Mouse (Mus musculus) lung, embryonic 15.5 days (tissue): Measurements from ENCODE around the gene Abl1. TPM values are rescaled to one million over a fixed set of nuclear protein-coding genes. Genes with fewer than 3 reads are reported as not detected.
A peak's percentile ranks its signal among the peaks of the same experiment; 100 is the strongest.

Experiments
- ATAC-seq: fragments of 200-750 bp; cut with Nextera tagmentation; 2 replicates; pipeline ENCODE4 v1.8.0; 2017; ENCODE audit warnings: moderate number of reproducible peaks, borderline replicate concordance; ENCODE audit not compliant: low FRiP score, low TSS enrichment; ENCODE audit errors: extremely low read depth
- H3K27ac ChIP-seq: fragments of 300-500 bp; sonication (generic); 2 replicates; pipeline ENCODE4 v1.5.1; 2015; ENCODE audit warnings: moderate library complexity, mild to moderate bottlenecking, inconsistent platforms
- H3K27me3 ChIP-seq: fragments of 300-500 bp; sonication (generic); 2 replicates; pipeline ENCODE4 v1.6.1; 2015; ENCODE audit warnings: inconsistent platforms
- H3K36me3 ChIP-seq: fragments of 300-500 bp; sonication (generic); 2 replicates; pipeline ENCODE4 v1.6.1; 2015; ENCODE audit warnings: inconsistent platforms
- H3K4me1 ChIP-seq: fragments of 300-500 bp; sonication (generic); 2 replicates; pipeline ENCODE4 v1.6.1; 2015; ENCODE audit warnings: inconsistent platforms
- H3K4me2 ChIP-seq: fragments of 300-500 bp; sonication (generic); 2 replicates; pipeline ENCODE4 v1.6.1; 2015; ENCODE audit warnings: inconsistent platforms, mild to moderate bottlenecking, moderate library complexity
- H3K4me3 ChIP-seq: fragments of 300-500 bp; sonication (generic); 2 replicates; pipeline ENCODE4 v1.5.1; 2015; ENCODE audit warnings: mild to moderate bottlenecking, inconsistent platforms
- H3K9ac ChIP-seq: fragments of 300-500 bp; sonication (generic); 2 replicates; pipeline ENCODE4 v1.6.1; 2015; ENCODE audit warnings: inconsistent platforms
- H3K9me3 ChIP-seq: fragments of 300-500 bp; sonication (generic); 2 replicates; pipeline ENCODE4 v1.6.1; 2016; ENCODE audit warnings: inconsistent platforms
- WGBS: fragments of 180-500 bp; shearing (Covaris S2); methylation state at CpG from one replicate; pipeline ENCODE4 v1.1.7; 2015; 5-methylcytosine and 5-hydroxymethylcytosine counted together
- polyA plus RNA-seq: library from polyadenylated mRNA; unstranded; fragments of >200 nt; fragmentation: Nextera tagmentation; extraction: Ambion mirVana; gene quantifications from 2 replicates; pipeline ENCODE4 v1.2.1, GENCODE M21; 2015

The Abl1 gene
- polyA plus RNA-seq, 1 experiment from 2014 or later = 38.1 TPM

GRCm38 (mm10) chr2:31845896-31846691, 157.9 kb downstream of the Abl1 start, which contains the start of gene Fibcd1:
Gene Fibcd1, minus strand, starts transcription at chr2:31846005.
- Histone ChIP-seq H3K27ac (no peak within 1 kb of the TSS), H3K4me3 (peak within 1 kb of the TSS; percentile 51), H3K36me3 (no peaks in the 10 kb centered on the region), H3K9me3 (no peaks in the 10 kb centered on the region), H3K27me3 (peaks cover 64% of the 10 kb centered on the region), H3K4me1 (peaks cover 17% of the 10 kb centered on the region), H3K9ac (peak within 1 kb of the TSS; percentile 27), H3K4me2 (peak within 1 kb of the TSS; percentile 98)
- ATAC-seq = peak; percentile 24; the same call in 1 of the 2 replicates
- under 1% methylated on average over 86 of the region's 88 CpGs for WGBS

GRCm38 (mm10) chr2:31846692-31847660, 158.8 kb downstream of the Abl1 start:
- Histone ChIP-seq H3K27ac (no peak overlapping the region), H3K4me2 (peak overlapping the region; percentile 98), H3K4me3 (peak overlapping the region; percentile 51), H3K9me3 (no peaks in the 10 kb centered on the region), H3K4me1 (peaks cover 17% of the 10 kb centered on the region), H3K27me3 (peaks cover 62% of the 10 kb centered on the region), H3K36me3 (no peaks in the 10 kb centered on the region), H3K9ac (no peak overlapping the region)
- no peak for ATAC-seq
- WGBS = 2% methylated on average over 35 of the region's 35 CpGs

GRCm38 (mm10) chr2:31847908-31848307, 159.7 kb downstream of the Abl1 start:
- Histone ChIP-seq H3K4me3 (no peak overlapping the region), H3K9ac (no peak overlapping the region), H3K4me2 (no peak overlapping the region), H3K4me1 (peaks cover 17% of the 10 kb centered on the region), H3K36me3 (no peaks in the 10 kb centered on the region), H3K9me3 (no peaks in the 10 kb centered on the region), H3K27me3 (peaks cover 57% of the 10 kb centered on the region), H3K27ac (no peak overlapping the region)
- 9% methylated on average over 6 of the region's 6 CpGs for WGBS
- no peak for ATAC-seq

GRCm38 (mm10) chr2:31850141-31850540, 162.0 kb downstream of the Abl1 start:
- no peak overlapping the region for H3K4me2 ChIP-seq
- ATAC-seq = no peak
- peaks cover 37% of the 10 kb centered on the region for H3K27me3 ChIP-seq
- no peak overlapping the region for H3K9ac ChIP-seq
- H3K27ac ChIP-seq = no peak overlapping the region
- no peak overlapping the region for H3K4me3 ChIP-seq
- H3K4me1 ChIP-seq = peaks cover 26% of the 10 kb centered on the region
- H3K36me3 ChIP-seq = no peaks in the 10 kb centered on the region
- 22% methylated on average over 12 of the region's 12 CpGs for WGBS
- no peaks in the 10 kb centered on the region for H3K9me3 ChIP-seq

Other genes starting within 250 kb of the Abl1 start
- 30.3 and 37.2 TPM in 2 replicates for gene Ass1, start 218.2 kb upstream of the Abl1 start, polyA plus RNA-seq
- 78.4 and 81.8 TPM in 2 replicates for gene Fubp3, start 115.7 kb upstream of the Abl1 start, polyA plus RNA-seq
- gene Prdm12, start 48.3 kb upstream of the Abl1 start, polyA plus RNA-seq = 0.06 and 0.14 TPM in 2 replicates
- 67.7 and 69.1 TPM in 2 replicates for gene Exosc2, start 17.7 kb upstream of the Abl1 start, polyA plus RNA-seq
- gene Qrfp, start 122.2 kb downstream of the Abl1 start, polyA plus RNA-seq = 0.05 and 0.14 TPM in 2 replicates
- gene Fibcd1, start 157.6 kb downstream of the Abl1 start, polyA plus RNA-seq = 0.03 TPM in 1 of 2 replicates, not detected in the other
- 1.2 and 1.6 TPM in 2 replicates for gene Lamc3, start 198.9 kb downstream of the Abl1 start, polyA plus RNA-seq